Mouse (Mus musculus) heart, postnatal 0 days (tissue): ENCODE data around the gene Amhr2.

Source experiments
- CTCF ChIP-seq: IDR thresholded peaks from 2 replicates; pipeline ENCODE4 v1.5.1; 2016; ENCODE audit warnings: antibody characterized with exemption, control low read depth, low read depth
- EP300 ChIP-seq: IDR thresholded peaks from 2 replicates; pipeline ENCODE4 v1.6.1; 2016; ENCODE audit warnings: antibody characterized with exemption, low read depth

- TF ChIP-seq CTCF (no peak), EP300 (no peak)
Observed at GRCm38 (mm10) chr15:102400476-102401045, 44.6 kb upstream of the Amhr2 start.
